Mouse (Mus musculus): ENCODE data around the gene Vti1b. TPM values are rescaled to one million over a fixed set of nuclear protein-coding genes. Genes with fewer than 3 reads are reported as not detected.

Vti1b gene
- polyA plus RNA-seq (2012; fragmentation: generic; extraction: Trizol) = 66.4 TPM
- long read RNA-seq, experiment 1, transcript Vti1b-201 (6 exons, 1,490 nt) = major isoform, 101 of 121 reads
- long read RNA-seq, experiment 1, partial matches to known transcripts = 7 of 121 reads
- long read RNA-seq, experiment 1, other reads (novel, unspliced or antisense) = 12 of 121 reads
- long read RNA-seq, experiment 2, transcript Vti1b-201 (6 exons, 1,490 nt) = major isoform, 51 of 57 reads
- long read RNA-seq, experiment 2, partial matches to known transcripts = 0 of 57 reads
- long read RNA-seq, experiment 2, other reads (novel, unspliced or antisense) = 5 of 57 reads

DNA sequence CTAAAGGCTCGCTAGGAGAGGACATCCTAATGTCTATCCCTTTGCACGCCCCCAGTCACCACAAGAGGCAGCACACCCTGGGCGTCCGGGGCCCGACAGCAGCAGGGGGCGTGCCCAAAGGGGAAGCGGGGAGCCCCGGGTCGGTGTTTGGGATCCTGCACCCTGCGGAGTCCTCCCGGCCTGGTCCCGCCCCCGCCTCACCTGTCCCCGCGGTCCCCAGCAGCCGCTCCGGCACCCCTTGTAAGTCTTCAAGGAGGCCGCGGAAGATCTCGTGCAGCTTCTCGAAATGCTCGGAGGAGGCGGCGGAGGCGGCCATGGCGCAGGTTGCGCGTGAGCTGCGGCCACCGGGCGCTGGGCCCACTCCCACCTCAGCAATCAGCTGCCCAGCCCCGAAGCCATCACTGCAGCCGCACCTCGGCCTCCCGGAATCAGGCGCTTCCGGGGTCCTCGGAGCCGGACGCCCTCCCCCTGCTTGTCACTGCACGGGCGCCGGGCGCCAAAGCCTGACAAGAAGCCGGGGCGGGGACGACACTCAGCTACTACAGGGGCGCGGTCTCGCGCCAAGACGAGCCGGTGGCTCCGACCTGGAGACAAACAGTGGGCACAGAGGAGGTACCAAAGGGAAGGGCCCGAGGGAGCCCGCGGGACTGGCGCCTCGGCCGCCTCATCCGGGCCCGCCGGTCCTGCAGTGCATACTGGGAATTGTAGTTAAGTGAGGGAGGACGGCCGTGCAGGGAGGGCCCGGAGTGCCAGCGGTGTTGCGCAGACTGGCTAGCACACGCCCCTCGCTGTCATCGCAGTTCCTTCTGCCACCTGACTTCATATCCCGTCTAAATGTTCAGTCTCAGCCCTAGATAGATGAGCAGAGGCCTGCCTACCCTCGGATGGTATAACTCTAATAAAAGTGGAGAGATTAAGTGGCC is at the start of gene Vti1b:
TSS of gene Vti1b (minus strand) at position 649 of the 923 bp plus-strand sequence.
- TF ChIP-seq CTCF (IDR thresholded peaks at IDR 0.05; ENCODE audit: control insufficient read depth, insufficient read depth, insufficient read length) (peak; percentile 60), FOSL1 (IDR thresholded peaks at IDR 0.05; ENCODE audit: insufficient read depth, low read length, poor library complexity, severe bottlenecking) (no peak), MAX (IDR thresholded peaks at IDR 0.05) (peak; percentile 95), MYOD1 (IDR thresholded peaks at IDR 0.05; ENCODE audit: control insufficient read depth, insufficient read length, low read depth) (no peak), CEBPB (IDR thresholded peaks at IDR 0.05; ENCODE audit: low read depth) (no peak), MYOG (IDR thresholded peaks at IDR 0.05; ENCODE audit: control insufficient read depth, extremely low read depth, insufficient read length) (no peak), USF1 (IDR thresholded peaks at IDR 0.05; ENCODE audit: low read depth) (no peak)
- no peaks in the 10 kb centered on the region for H3K27me3 ChIP-seq (ENCODE audit: control insufficient read depth, insufficient read depth, insufficient read length)
- H3K79me3 ChIP-seq (ENCODE audit: low read depth) = peaks cover 38% of the 10 kb centered on the region
- peak within 1 kb of the TSS; percentile 71 for H3ac ChIP-seq (ENCODE audit: control insufficient read depth, insufficient read length, low read depth)
- H3K4me3 ChIP-seq (ENCODE audit: insufficient read depth, poor library complexity, severe bottlenecking) = peak within 1 kb of the TSS; percentile 88
- peaks cover 14% of the 10 kb centered on the region for H3K36me3 ChIP-seq (ENCODE audit: control insufficient read depth, insufficient read depth)
- peaks cover 50% of the 10 kb centered on the region for H3K79me2 ChIP-seq (ENCODE audit: control insufficient read depth, insufficient read depth)

DNA sequence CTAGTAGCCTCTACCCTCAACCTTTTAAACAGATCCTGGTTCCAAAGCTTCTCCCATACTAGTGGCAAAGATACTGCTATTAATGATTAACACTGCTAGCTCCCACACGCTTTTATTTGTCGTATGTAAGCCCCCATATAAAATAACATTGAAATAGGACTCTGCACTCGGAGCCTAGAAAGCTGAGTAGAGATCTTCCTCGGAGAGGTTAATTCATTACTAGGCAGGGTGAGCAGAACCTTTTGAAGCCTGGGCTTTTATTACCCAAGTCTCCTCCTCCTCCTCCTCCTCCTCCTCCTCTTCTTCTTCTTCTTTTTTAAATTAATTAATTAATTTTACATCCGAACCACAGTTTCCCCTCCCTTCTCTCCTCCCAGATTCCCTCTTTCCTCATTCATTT is 45.0 kb upstream of the Vti1b start:
- peaks cover 39% of the 10 kb centered on the region for H3K27me3 ChIP-seq (ENCODE audit: control insufficient read depth, insufficient read depth, insufficient read length)
- H3K4me3 ChIP-seq (ENCODE audit: insufficient read depth, poor library complexity, severe bottlenecking) = no peak overlapping the region
- TF ChIP-seq MYOD1 (IDR thresholded peaks at IDR 0.05; ENCODE audit: control insufficient read depth, insufficient read length, low read depth) (no peak), MAX (IDR thresholded peaks at IDR 0.05) (no peak), CTCF (IDR thresholded peaks at IDR 0.05; ENCODE audit: control insufficient read depth, insufficient read depth, insufficient read length) (no peak), CEBPB (IDR thresholded peaks at IDR 0.05; ENCODE audit: low read depth) (no peak), USF1 (IDR thresholded peaks at IDR 0.05; ENCODE audit: low read depth) (no peak), FOSL1 (IDR thresholded peaks at IDR 0.05; ENCODE audit: insufficient read depth, low read length, poor library complexity, severe bottlenecking) (no peak), MYOG (IDR thresholded peaks at IDR 0.05; ENCODE audit: control insufficient read depth, extremely low read depth, insufficient read length) (no peak)
- H3K79me3 ChIP-seq (ENCODE audit: low read depth) = no peaks in the 10 kb centered on the region
- no peak overlapping the region for H3ac ChIP-seq (ENCODE audit: control insufficient read depth, insufficient read length, low read depth)
- H3K36me3 ChIP-seq (ENCODE audit: control insufficient read depth, insufficient read depth) = no peaks in the 10 kb centered on the region
- no peaks in the 10 kb centered on the region for H3K79me2 ChIP-seq (ENCODE audit: control insufficient read depth, insufficient read depth)

DNA sequence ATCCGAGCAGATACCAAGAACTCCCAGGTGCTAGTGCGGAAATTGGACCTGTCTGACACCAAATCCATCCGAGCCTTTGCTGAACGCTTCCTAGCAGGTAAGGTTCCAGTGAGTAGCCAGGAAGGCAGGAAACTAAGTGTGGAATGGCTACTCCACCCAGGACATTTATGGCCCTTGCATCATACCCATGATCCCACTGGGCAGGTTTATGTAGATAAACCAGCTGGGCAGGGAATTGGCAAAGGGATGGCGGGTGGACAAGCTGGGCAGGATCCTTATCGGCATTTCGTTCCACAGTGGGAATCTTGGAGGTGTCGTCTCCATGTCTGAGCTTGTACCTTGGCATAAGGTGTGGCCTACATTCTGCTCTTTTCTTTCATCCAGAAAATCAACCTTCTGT is 39.0 kb upstream of the Vti1b start:
- TF ChIP-seq FOSL1 (IDR thresholded peaks at IDR 0.05; ENCODE audit: insufficient read depth, low read length, poor library complexity, severe bottlenecking) (no peak), CEBPB (IDR thresholded peaks at IDR 0.05; ENCODE audit: low read depth) (no peak), MYOG (IDR thresholded peaks at IDR 0.05; ENCODE audit: control insufficient read depth, extremely low read depth, insufficient read length) (no peak), MAX (IDR thresholded peaks at IDR 0.05) (no peak), MYOD1 (IDR thresholded peaks at IDR 0.05; ENCODE audit: control insufficient read depth, insufficient read length, low read depth) (no peak), CTCF (IDR thresholded peaks at IDR 0.05; ENCODE audit: control insufficient read depth, insufficient read depth, insufficient read length) (no peak), USF1 (IDR thresholded peaks at IDR 0.05; ENCODE audit: low read depth) (no peak)
- Histone ChIP-seq H3K4me3 (ENCODE audit: insufficient read depth, poor library complexity, severe bottlenecking) (no peak overlapping the region), H3K79me3 (ENCODE audit: low read depth) (no peaks in the 10 kb centered on the region), H3K36me3 (ENCODE audit: control insufficient read depth, insufficient read depth) (no peaks in the 10 kb centered on the region), H3K79me2 (ENCODE audit: control insufficient read depth, insufficient read depth) (no peaks in the 10 kb centered on the region), H3ac (ENCODE audit: control insufficient read depth, insufficient read length, low read depth) (no peak overlapping the region), H3K27me3 (ENCODE audit: control insufficient read depth, insufficient read depth, insufficient read length) (peaks cover 26% of the 10 kb centered on the region)

DNA sequence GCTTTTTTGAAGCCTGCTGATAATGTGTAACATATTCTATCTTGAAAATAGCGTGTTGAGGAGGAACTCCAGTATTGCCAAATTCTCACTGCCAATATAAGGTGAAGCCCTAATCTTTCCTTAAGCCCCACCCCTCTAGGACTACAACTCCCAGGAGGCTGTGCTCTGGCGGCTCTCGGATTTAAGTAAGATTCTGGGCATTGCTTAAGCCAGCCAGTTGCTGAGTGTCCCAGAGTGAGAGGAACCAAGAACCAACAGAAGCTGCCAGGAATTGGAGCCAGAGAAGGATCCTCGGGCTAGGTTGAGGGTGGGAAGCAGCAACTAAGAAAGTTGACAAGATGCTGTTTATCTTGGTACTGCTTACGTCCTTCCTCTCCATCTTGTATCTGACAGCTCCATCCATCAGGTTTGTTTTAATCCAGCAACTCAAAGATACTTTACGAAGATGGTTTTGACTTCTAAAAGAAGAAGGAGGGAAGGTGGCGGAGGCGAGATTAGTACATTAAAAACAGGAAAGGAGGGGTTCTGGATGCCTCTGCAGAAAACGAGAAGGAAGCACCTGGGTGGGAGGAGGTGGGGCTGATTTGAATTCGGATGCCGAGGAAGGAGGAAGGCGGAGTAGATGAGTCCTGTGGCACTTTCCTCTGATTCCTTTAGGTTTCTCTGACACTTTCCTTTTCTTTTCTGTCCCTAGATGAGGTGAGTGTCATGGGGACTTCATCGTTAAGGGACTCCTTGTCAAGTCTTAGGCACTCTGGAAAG is 36.4 kb upstream of the Vti1b start, which contains the start of gene Rdh12:
TSS of gene Rdh12 (plus strand) at position 212 of the 762 bp plus-strand sequence.
- TF ChIP-seq MYOG (IDR thresholded peaks at IDR 0.05; ENCODE audit: control insufficient read depth, extremely low read depth, insufficient read length) = no peak
- TF ChIP-seq CEBPB (IDR thresholded peaks at IDR 0.05; ENCODE audit: low read depth) = no peak
- no peak for TF ChIP-seq USF1 (IDR thresholded peaks at IDR 0.05; ENCODE audit: low read depth)
- no peak for TF ChIP-seq FOSL1 (IDR thresholded peaks at IDR 0.05; ENCODE audit: insufficient read depth, low read length, poor library complexity, severe bottlenecking)
- TF ChIP-seq MYOD1 (IDR thresholded peaks at IDR 0.05; ENCODE audit: control insufficient read depth, insufficient read length, low read depth) = no peak
- no peak for TF ChIP-seq CTCF (IDR thresholded peaks at IDR 0.05; ENCODE audit: control insufficient read depth, insufficient read depth, insufficient read length)
- no peak for TF ChIP-seq MAX (IDR thresholded peaks at IDR 0.05)
- Histone ChIP-seq H3ac (ENCODE audit: control insufficient read depth, insufficient read length, low read depth) (no peak within 1 kb of the TSS), H3K4me3 (ENCODE audit: insufficient read depth, poor library complexity, severe bottlenecking) (peak within 1 kb of the TSS; percentile 6), H3K36me3 (ENCODE audit: control insufficient read depth, insufficient read depth) (no peaks in the 10 kb centered on the region), H3K27me3 (ENCODE audit: control insufficient read depth, insufficient read depth, insufficient read length) (peaks cover 13% of the 10 kb centered on the region), H3K79me3 (ENCODE audit: low read depth) (no peaks in the 10 kb centered on the region), H3K79me2 (ENCODE audit: control insufficient read depth, insufficient read depth) (no peaks in the 10 kb centered on the region)

DNA sequence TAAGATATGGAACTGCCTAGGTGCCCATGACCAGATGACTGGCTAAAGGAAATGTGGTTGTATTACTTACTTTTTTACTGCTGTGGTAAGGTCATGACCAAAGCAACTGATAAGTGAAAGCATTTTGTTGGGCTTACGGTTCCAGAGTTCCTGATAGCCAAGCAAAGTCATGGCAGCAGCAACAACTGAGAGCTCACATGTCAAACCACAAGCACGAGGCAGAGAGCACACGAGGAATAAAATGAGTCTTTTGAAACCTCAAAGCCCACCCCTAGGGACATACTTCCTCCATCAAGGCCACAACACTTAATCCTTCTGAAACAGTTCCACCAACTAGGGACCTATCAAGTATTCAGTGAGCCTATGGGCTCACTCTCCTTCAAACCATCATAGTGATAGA is 29.4 kb upstream of the Vti1b start:
- H3K36me3 ChIP-seq (ENCODE audit: control insufficient read depth, insufficient read depth) = no peaks in the 10 kb centered on the region
- TF ChIP-seq MYOG (IDR thresholded peaks at IDR 0.05; ENCODE audit: control insufficient read depth, extremely low read depth, insufficient read length) (no peak), CEBPB (IDR thresholded peaks at IDR 0.05; ENCODE audit: low read depth) (no peak), FOSL1 (IDR thresholded peaks at IDR 0.05; ENCODE audit: insufficient read depth, low read length, poor library complexity, severe bottlenecking) (no peak), USF1 (IDR thresholded peaks at IDR 0.05; ENCODE audit: low read depth) (no peak), MAX (IDR thresholded peaks at IDR 0.05) (no peak), CTCF (IDR thresholded peaks at IDR 0.05; ENCODE audit: control insufficient read depth, insufficient read depth, insufficient read length) (no peak), MYOD1 (IDR thresholded peaks at IDR 0.05; ENCODE audit: control insufficient read depth, insufficient read length, low read depth) (no peak)
- H3K79me2 ChIP-seq (ENCODE audit: control insufficient read depth, insufficient read depth) = no peaks in the 10 kb centered on the region
- H3K4me3 ChIP-seq (ENCODE audit: insufficient read depth, poor library complexity, severe bottlenecking) = no peak overlapping the region
- H3K27me3 ChIP-seq (ENCODE audit: control insufficient read depth, insufficient read depth, insufficient read length) = no peaks in the 10 kb centered on the region
- no peaks in the 10 kb centered on the region for H3K79me3 ChIP-seq (ENCODE audit: low read depth)
- no peak overlapping the region for H3ac ChIP-seq (ENCODE audit: control insufficient read depth, insufficient read length, low read depth)

Data from C2C12 (cell line).